Mouse (Mus musculus): ENCODE data around the gene Akr1c18. TPM values are rescaled to one million over a fixed set of nuclear protein-coding genes. Genes with fewer than 3 reads are reported as not detected.
A peak's percentile ranks its signal among the peaks of the same experiment; 100 is the strongest.

The Akr1c18 gene
- polyA plus RNA-seq, 1 experiment from 2014 or later = 0.92 TPM

- Histone ChIP-seq H3K4me3 (ENCODE audit: low read depth, low read length) (no peak overlapping the region), H3K27ac (ENCODE audit: low read length) (no peak overlapping the region), H3K9me3 (replicated peaks; ENCODE audit: control insufficient read depth, low read length) (no peaks in the 10 kb centered on the region), H3K4me2 (ENCODE audit: low read depth, low read length) (no peak overlapping the region), H3K36me3 (ENCODE audit: control insufficient read depth, insufficient read depth) (no peaks in the 10 kb centered on the region), H3K27me3 (ENCODE audit: control insufficient read depth, insufficient read depth, low read depth, low read length) (no peaks in the 10 kb centered on the region), H3K9ac (ENCODE audit: low read depth, low read length) (no peak overlapping the region), H3K4me1 (ENCODE audit: control insufficient read depth, low read depth, low read length) (no peaks in the 10 kb centered on the region)
- ATAC-seq (ENCODE audit: low read depth) = no peak
- WGBS (ENCODE audit: insufficient replicate concordance) = 67% methylated on average over 7 of the region's 7 CpGs
These were observed 27.3 kb downstream of the Akr1c18 start for GRCm38 (mm10) chr13:4123146-4123545.

GRCm38 (mm10) chr13:4119181-4119904 lies 31.1 kb downstream of the Akr1c18 start:
- Histone ChIP-seq H3K9ac (ENCODE audit: low read depth, low read length) (no peak overlapping the region), H3K9me3 (replicated peaks; ENCODE audit: control insufficient read depth, low read length) (no peaks in the 10 kb centered on the region), H3K27ac (ENCODE audit: low read length) (no peak overlapping the region), H3K27me3 (ENCODE audit: control insufficient read depth, insufficient read depth, low read depth, low read length) (no peaks in the 10 kb centered on the region), H3K4me1 (ENCODE audit: control insufficient read depth, low read depth, low read length) (no peaks in the 10 kb centered on the region), H3K4me3 (ENCODE audit: low read depth, low read length) (no peak overlapping the region), H3K36me3 (ENCODE audit: control insufficient read depth, insufficient read depth) (no peaks in the 10 kb centered on the region), H3K4me2 (ENCODE audit: low read depth, low read length) (no peak overlapping the region)
- ATAC-seq (ENCODE audit: low read depth) = no peak
- WGBS (ENCODE audit: insufficient replicate concordance) = 39% methylated on average over 2 of the region's 2 CpGs

GRCm38 (mm10) chr13:4110281-4111188 lies 39.9 kb downstream of the Akr1c18 start:
- WGBS (ENCODE audit: insufficient replicate concordance) = 23% methylated on average over 6 of the region's 6 CpGs
- Histone ChIP-seq H3K9ac (ENCODE audit: low read depth, low read length) (no peak overlapping the region), H3K9me3 (replicated peaks; ENCODE audit: control insufficient read depth, low read length) (no peaks in the 10 kb centered on the region), H3K36me3 (ENCODE audit: control insufficient read depth, insufficient read depth) (no peaks in the 10 kb centered on the region), H3K4me3 (ENCODE audit: low read depth, low read length) (no peak overlapping the region), H3K4me1 (ENCODE audit: control insufficient read depth, low read depth, low read length) (no peaks in the 10 kb centered on the region), H3K27ac (ENCODE audit: low read length) (no peak overlapping the region), H3K4me2 (ENCODE audit: low read depth, low read length) (no peak overlapping the region), H3K27me3 (ENCODE audit: control insufficient read depth, insufficient read depth, low read depth, low read length) (no peaks in the 10 kb centered on the region)
- ATAC-seq (ENCODE audit: low read depth) = 0 out of 2 replicates have a peak, but pooled peaks have one; percentile 24

GRCm38 (mm10) chr13:4102721-4103120 lies 47.7 kb downstream of the Akr1c18 start:
- H3K27ac ChIP-seq (ENCODE audit: low read length) = no peak overlapping the region
- H3K9me3 ChIP-seq (replicated peaks; ENCODE audit: control insufficient read depth, low read length) = no peaks in the 10 kb centered on the region
- no peaks in the 10 kb centered on the region for H3K4me1 ChIP-seq (ENCODE audit: control insufficient read depth, low read depth, low read length)
- no peak overlapping the region for H3K9ac ChIP-seq (ENCODE audit: low read depth, low read length)
- H3K27me3 ChIP-seq (ENCODE audit: control insufficient read depth, insufficient read depth, low read depth, low read length) = no peaks in the 10 kb centered on the region
- H3K4me3 ChIP-seq (ENCODE audit: low read depth, low read length) = no peak overlapping the region
- no peak overlapping the region for H3K4me2 ChIP-seq (ENCODE audit: low read depth, low read length)
- no peak for ATAC-seq (ENCODE audit: low read depth)
- no peaks in the 10 kb centered on the region for H3K36me3 ChIP-seq (ENCODE audit: control insufficient read depth, insufficient read depth)

GRCm38 (mm10) chr13:4101691-4102090 lies 48.8 kb downstream of the Akr1c18 start:
- Histone ChIP-seq H3K27me3 (ENCODE audit: control insufficient read depth, insufficient read depth, low read depth, low read length) (no peaks in the 10 kb centered on the region), H3K36me3 (ENCODE audit: control insufficient read depth, insufficient read depth) (no peaks in the 10 kb centered on the region), H3K4me3 (ENCODE audit: low read depth, low read length) (no peak overlapping the region), H3K4me1 (ENCODE audit: control insufficient read depth, low read depth, low read length) (no peaks in the 10 kb centered on the region), H3K27ac (ENCODE audit: low read length) (no peak overlapping the region), H3K9ac (ENCODE audit: low read depth, low read length) (no peak overlapping the region), H3K9me3 (replicated peaks; ENCODE audit: control insufficient read depth, low read length) (no peaks in the 10 kb centered on the region), H3K4me2 (ENCODE audit: low read depth, low read length) (no peak overlapping the region)
- no peak for ATAC-seq (ENCODE audit: low read depth)

Other genes with a start within 250 kb of the Akr1c18 start
- 57.6 and 59.3 TPM in 2 replicates for gene Net1, start 232.4 kb downstream of the Akr1c18 start, polyA plus RNA-seq (2015; fragmentation: Nextera tagmentation; extraction: Ambion mirVana)
- gene Tubal3, start 232.4 kb downstream of the Akr1c18 start, polyA plus RNA-seq (2015; fragmentation: Nextera tagmentation; extraction: Ambion mirVana) = 0.30 TPM in 1 of 2 replicates, not detected in the other
- not detected in 2 replicates for gene Ucn3, start 205.3 kb downstream of the Akr1c18 start, polyA plus RNA-seq (2015; fragmentation: Nextera tagmentation; extraction: Ambion mirVana)
- gene Akr1c14, start 101.6 kb downstream of the Akr1c18 start, polyA plus RNA-seq (2015; fragmentation: Nextera tagmentation; extraction: Ambion mirVana) = 12.4 and 16.4 TPM in 2 replicates
- 51.7 and 57.5 TPM in 2 replicates for gene Akr1c13, start 40.5 kb upstream of the Akr1c18 start, polyA plus RNA-seq (2015; fragmentation: Nextera tagmentation; extraction: Ambion mirVana)
- 51.5 and 55.0 TPM in 2 replicates for gene Akr1c19, start 78.0 kb upstream of the Akr1c18 start, polyA plus RNA-seq (2015; fragmentation: Nextera tagmentation; extraction: Ambion mirVana)
- gene Akr1c12, start 128.8 kb upstream of the Akr1c18 start, polyA plus RNA-seq (2015; fragmentation: Nextera tagmentation; extraction: Ambion mirVana) = 19.6 and 21.0 TPM in 2 replicates